Mouse (Mus musculus): ENCODE measurements around the gene Camsap3. TPM values are rescaled to one million over a fixed set of nuclear protein-coding genes. Genes with fewer than 3 reads are reported as not detected.
A peak's percentile ranks its signal among the peaks of the same experiment; 100 is the strongest.

Camsap3 gene
- polyA plus RNA-seq, 1 experiment from 2014 or later, result 41.3 TPM

GRCm38 (mm10) chr8:3606593-3606992 lies 19.5 kb downstream of the Camsap3 start:
- H3K4me1 ChIP-seq, result no peaks in the 10 kb centered on the region; the same call in 1 of the 2 replicates
- H3K4me2 ChIP-seq, result no peak overlapping the region
- no peak overlapping the region for H3K27ac ChIP-seq (replicated peaks)
- WGBS, result 82% methylated on average over 16 of the region's 16 CpGs
- no peaks in the 10 kb centered on the region for H3K9me3 ChIP-seq (replicated peaks)
- H3K9ac ChIP-seq (replicated peaks), result no peak overlapping the region
- peaks cover 96% of the 10 kb centered on the region for H3K36me3 ChIP-seq
- ATAC-seq (ENCODE audit: low FRiP score), result no peak
- H3K4me3 ChIP-seq (replicated peaks), result no peak overlapping the region
- no peaks in the 10 kb centered on the region for H3K27me3 ChIP-seq (replicated peaks)

GRCm38 (mm10) chr8:3607822-3608221 lies 20.7 kb downstream of the Camsap3 start:
- no peak overlapping the region for H3K4me2 ChIP-seq
- no peak overlapping the region for H3K9ac ChIP-seq (replicated peaks)
- H3K9me3 ChIP-seq (replicated peaks), result no peaks in the 10 kb centered on the region
- no peak overlapping the region for H3K27ac ChIP-seq (replicated peaks)
- no peaks in the 10 kb centered on the region for H3K27me3 ChIP-seq (replicated peaks)
- no peaks in the 10 kb centered on the region; the same call in 1 of the 2 replicates for H3K4me1 ChIP-seq
- WGBS, result 93% methylated on average over 7 of the region's 7 CpGs
- peaks cover 93% of the 10 kb centered on the region for H3K36me3 ChIP-seq
- no peak overlapping the region for H3K4me3 ChIP-seq (replicated peaks)
- no peak for ATAC-seq (ENCODE audit: low FRiP score)

GRCm38 (mm10) chr8:3609046-3609815 lies 22.1 kb downstream of the Camsap3 start:
- 88% methylated on average over 12 of the region's 12 CpGs for WGBS
- no peaks in the 10 kb centered on the region for H3K9me3 ChIP-seq (replicated peaks)
- no peaks in the 10 kb centered on the region; the same call in 1 of the 2 replicates for H3K4me1 ChIP-seq
- H3K36me3 ChIP-seq, result peaks cover 93% of the 10 kb centered on the region
- H3K27me3 ChIP-seq (replicated peaks), result no peaks in the 10 kb centered on the region
- H3K4me3 ChIP-seq (replicated peaks), result no peak overlapping the region
- no peak for ATAC-seq (ENCODE audit: low FRiP score)
- H3K27ac ChIP-seq (replicated peaks), result no peak overlapping the region
- no peak overlapping the region for H3K4me2 ChIP-seq
- no peak overlapping the region for H3K9ac ChIP-seq (replicated peaks)

- H3K27me3 ChIP-seq (replicated peaks), result no peaks in the 10 kb centered on the region
- H3K9me3 ChIP-seq (replicated peaks), result no peaks in the 10 kb centered on the region
- no peaks in the 10 kb centered on the region; the same call in 1 of the 2 replicates for H3K4me1 ChIP-seq
- WGBS, result 93% methylated on average over 6 of the region's 6 CpGs
- no peak for ATAC-seq (ENCODE audit: low FRiP score)
- no peak overlapping the region for H3K4me2 ChIP-seq
- H3K9ac ChIP-seq (replicated peaks), result no peak overlapping the region
- no peak overlapping the region for H3K27ac ChIP-seq (replicated peaks)
- peaks cover 93% of the 10 kb centered on the region for H3K36me3 ChIP-seq
- no peak overlapping the region for H3K4me3 ChIP-seq (replicated peaks)
These were observed 22.7 kb downstream of the Camsap3 start for GRCm38 (mm10) chr8:3609816-3610150.

- peak; percentile 97 for ATAC-seq (ENCODE audit: low FRiP score)
- H3K4me1 ChIP-seq, result peaks cover 28% of the 10 kb centered on the region
These were observed 34.3 kb downstream of the Camsap3 start, which contains the start of the genes Xab2 and Pet100 for GRCm38 (mm10) chr8:3621199-3621970. Xab2 (minus strand) TSS chr8:3621316. Pet100 (plus strand) TSS chr8:3621548.

GRCm38 (mm10) chr8:3622119-3622518 lies 35.0 kb downstream of the Camsap3 start:
- Histone ChIP-seq H3K9ac (replicated peaks) (peak overlapping the region; percentile 73), H3K36me3 (peaks cover 14% of the 10 kb centered on the region), H3K4me2 (peak overlapping the region; percentile 85), H3K4me1 (peaks cover 28% of the 10 kb centered on the region), H3K27ac (replicated peaks) (no peak overlapping the region), H3K4me3 (replicated peaks) (peak overlapping the region; percentile 79), H3K9me3 (replicated peaks) (no peaks in the 10 kb centered on the region), H3K27me3 (replicated peaks) (no peaks in the 10 kb centered on the region)
- ATAC-seq (ENCODE audit: low FRiP score), result no peak
- 70% methylated on average over 8 of the region's 8 CpGs for WGBS

More at GRCm38 (mm10) chr8:3621199-3621970, 34.3 kb downstream of the Camsap3 start, which contains the start of the genes Xab2 and Pet100:
- Histone ChIP-seq H3K9ac (replicated peaks) (peak within 1 kb of the TSS; percentile 80), H3K27me3 (replicated peaks) (no peaks in the 10 kb centered on the region), H3K4me3 (replicated peaks) (peak within 1 kb of the TSS; percentile 79), H3K36me3 (peaks cover 20% of the 10 kb centered on the region), H3K4me2 (peak within 1 kb of the TSS; percentile 89), H3K27ac (replicated peaks) (0 out of 2 replicates have a peak within 1 kb of the TSS, but pooled peaks have one; percentile 48), H3K9me3 (replicated peaks) (no peaks in the 10 kb centered on the region)
- under 1% methylated on average over 37 of the region's 37 CpGs for WGBS

GRCm38 (mm10) chr8:3625445-3625844 lies 38.4 kb downstream of the Camsap3 start, which contains the start of gene Pcp2:
Pcp2 (minus strand) TSS chr8:3625545.
- 58% methylated on average over 1 of the region's 1 CpGs for WGBS
- H3K9ac ChIP-seq (replicated peaks), result 0 out of 2 replicates have a peak within 1 kb of the TSS, but pooled peaks have one; percentile 5
- peaks cover 15% of the 10 kb centered on the region for H3K4me1 ChIP-seq
- H3K4me2 ChIP-seq, result no peak within 1 kb of the TSS
- H3K4me3 ChIP-seq (replicated peaks), result no peak within 1 kb of the TSS
- H3K27ac ChIP-seq (replicated peaks), result no peak within 1 kb of the TSS
- no peaks in the 10 kb centered on the region for H3K36me3 ChIP-seq
- peaks cover 10% of the 10 kb centered on the region for H3K27me3 ChIP-seq (replicated peaks)
- H3K9me3 ChIP-seq (replicated peaks), result no peaks in the 10 kb centered on the region
- ATAC-seq (ENCODE audit: low FRiP score), result no peak

- Histone ChIP-seq H3K4me1 (peaks cover 20% of the 10 kb centered on the region), H3K9ac (replicated peaks) (no peak overlapping the region), H3K27ac (replicated peaks) (no peak overlapping the region), H3K9me3 (replicated peaks) (no peaks in the 10 kb centered on the region), H3K27me3 (replicated peaks) (peaks cover 10% of the 10 kb centered on the region), H3K36me3 (no peaks in the 10 kb centered on the region), H3K4me3 (replicated peaks) (no peak overlapping the region), H3K4me2 (no peak overlapping the region)
- WGBS, result 65% methylated on average over 5 of the region's 5 CpGs
- ATAC-seq (ENCODE audit: low FRiP score), result no peak
These were observed 39.9 kb downstream of the Camsap3 start for GRCm38 (mm10) chr8:3626971-3627370.

GRCm38 (mm10) chr8:3628014-3628413 lies 40.9 kb downstream of the Camsap3 start:
- H3K27ac ChIP-seq (replicated peaks), result no peak overlapping the region
- no peaks in the 10 kb centered on the region for H3K9me3 ChIP-seq (replicated peaks)
- peaks cover 10% of the 10 kb centered on the region for H3K27me3 ChIP-seq (replicated peaks)
- no peak overlapping the region for H3K4me3 ChIP-seq (replicated peaks)
- 26% methylated on average over 5 of the region's 5 CpGs for WGBS
- no peak overlapping the region for H3K9ac ChIP-seq (replicated peaks)
- no peaks in the 10 kb centered on the region for H3K36me3 ChIP-seq
- H3K4me2 ChIP-seq, result no peak overlapping the region
- peaks cover 13% of the 10 kb centered on the region for H3K4me1 ChIP-seq
- peak; percentile 15; the same call in 1 of the 2 replicates for ATAC-seq (ENCODE audit: low FRiP score)

GRCm38 (mm10) chr8:3630647-3631477 lies 43.8 kb downstream of the Camsap3 start, which contains the start of gene Stxbp2:
Stxbp2 (plus strand) TSS chr8:3630955.
- Histone ChIP-seq H3K4me3 (replicated peaks) (peak within 1 kb of the TSS; percentile 48), H3K4me1 (peaks cover 13% of the 10 kb centered on the region), H3K36me3 (no peaks in the 10 kb centered on the region), H3K9ac (replicated peaks) (peak within 1 kb of the TSS; percentile 42), H3K27me3 (replicated peaks) (peaks cover 10% of the 10 kb centered on the region), H3K4me2 (peak within 1 kb of the TSS; percentile 81), H3K27ac (replicated peaks) (no peak within 1 kb of the TSS), H3K9me3 (replicated peaks) (no peaks in the 10 kb centered on the region)
- ATAC-seq (ENCODE audit: low FRiP score), result peak; percentile 82
- WGBS, result 6% methylated on average over 47 of the region's 47 CpGs

GRCm38 (mm10) chr8:3631478-3631875 lies 44.4 kb downstream of the Camsap3 start:
- Histone ChIP-seq H3K27me3 (replicated peaks) (peaks cover 10% of the 10 kb centered on the region), H3K4me1 (peaks cover 13% of the 10 kb centered on the region), H3K4me3 (replicated peaks) (peak overlapping the region; percentile 48), H3K4me2 (peak overlapping the region; percentile 81), H3K9me3 (replicated peaks) (no peaks in the 10 kb centered on the region), H3K27ac (replicated peaks) (no peak overlapping the region), H3K36me3 (no peaks in the 10 kb centered on the region), H3K9ac (replicated peaks) (peak overlapping the region; percentile 42; the same call in 1 of the 2 replicates)
- no peak for ATAC-seq (ENCODE audit: low FRiP score)
- WGBS, result 20% methylated on average over 8 of the region's 8 CpGs
